Mouse (Mus musculus): ENCODE results near the gene Gfod1. TPM values are rescaled to one million over a fixed set of nuclear protein-coding genes. Genes with fewer than 3 reads are reported as not detected.

Gene Gfod1
- polyA plus RNA-seq, 1 experiment, result 0.01 TPM

- TF ChIP-seq GATA1 (IDR thresholded peaks at IDR 0.05; ENCODE audit: low read length), result no peak
Observed at GRCm38 (mm10) chr13:43303161-43303965, 609 bp downstream of the Gfod1 start.

GRCm38 (mm10) chr13:43302651-43303160 lies 1.3 kb downstream of the Gfod1 start:
- TF ChIP-seq GATA1 (IDR thresholded peaks at IDR 0.05; ENCODE audit: low read length), result no peak

- no peak for TF ChIP-seq GATA1 (IDR thresholded peaks at IDR 0.05; ENCODE audit: low read length)
Observed at GRCm38 (mm10) chr13:43302239-43302638, 1.7 kb downstream of the Gfod1 start.

- TF ChIP-seq GATA1 (IDR thresholded peaks at IDR 0.05; ENCODE audit: low read length), result no peak
Observed at GRCm38 (mm10) chr13:43300906-43301305, 3.1 kb downstream of the Gfod1 start.

GRCm38 (mm10) chr13:43300366-43300765 lies 3.6 kb downstream of the Gfod1 start:
- TF ChIP-seq GATA1 (IDR thresholded peaks at IDR 0.05; ENCODE audit: low read length), result no peak

GRCm38 (mm10) chr13:43299171-43299570 lies 4.8 kb downstream of the Gfod1 start:
- no peak for TF ChIP-seq GATA1 (IDR thresholded peaks at IDR 0.05; ENCODE audit: low read length)

GRCm38 (mm10) chr13:43297526-43297925 lies 6.4 kb downstream of the Gfod1 start:
- no peak for TF ChIP-seq GATA1 (IDR thresholded peaks at IDR 0.05; ENCODE audit: low read length)

- no peak for TF ChIP-seq GATA1 (IDR thresholded peaks at IDR 0.05; ENCODE audit: low read length)
Observed at GRCm38 (mm10) chr13:43296140-43296805, 7.7 kb downstream of the Gfod1 start.

- no peak for TF ChIP-seq GATA1 (IDR thresholded peaks at IDR 0.05; ENCODE audit: low read length)
Observed at GRCm38 (mm10) chr13:43295684-43296083, 8.3 kb downstream of the Gfod1 start.

- no peak for TF ChIP-seq GATA1 (IDR thresholded peaks at IDR 0.05; ENCODE audit: low read length)
Observed at GRCm38 (mm10) chr13:43294957-43295590, 8.9 kb downstream of the Gfod1 start.

- TF ChIP-seq GATA1 (IDR thresholded peaks at IDR 0.05; ENCODE audit: low read length), result no peak
Observed at GRCm38 (mm10) chr13:43292892-43293291, 11.1 kb downstream of the Gfod1 start.

GRCm38 (mm10) chr13:43289076-43289475 lies 14.9 kb downstream of the Gfod1 start:
- TF ChIP-seq GATA1 (IDR thresholded peaks at IDR 0.05; ENCODE audit: low read length), result no peak

GRCm38 (mm10) chr13:43288444-43288843 lies 15.5 kb downstream of the Gfod1 start:
- TF ChIP-seq GATA1 (IDR thresholded peaks at IDR 0.05; ENCODE audit: low read length), result no peak

- no peak for TF ChIP-seq GATA1 (IDR thresholded peaks at IDR 0.05; ENCODE audit: low read length)
Observed at GRCm38 (mm10) chr13:43288026-43288425, 15.9 kb downstream of the Gfod1 start.

GRCm38 (mm10) chr13:43286836-43287235 lies 17.1 kb downstream of the Gfod1 start:
- TF ChIP-seq GATA1 (IDR thresholded peaks at IDR 0.05; ENCODE audit: low read length), result no peak

- TF ChIP-seq GATA1 (IDR thresholded peaks at IDR 0.05; ENCODE audit: low read length), result no peak
Observed at GRCm38 (mm10) chr13:43284711-43285151, 19.2 kb downstream of the Gfod1 start.

Measured in G1E-ER4 (cell line).